Mouse (Mus musculus) limb, embryonic 10.5 days (tissue): ENCODE results near the gene Gm4707. TPM values are rescaled to one million over a fixed set of nuclear protein-coding genes. Genes with fewer than 3 reads are reported as not detected.
A peak's percentile ranks its signal among the peaks of the same experiment; 100 is the strongest.

ENCODE experiments used
- DNase-seq: peaks from one replicate; pipeline ENCODE4 v3.0.0-alpha.2; 2017; ENCODE audit warnings: low spot score
- H3K27ac ChIP-seq: fragments of 300-500 bp; sonication (generic); 2 replicates; pipeline ENCODE4 v1.5.1; 2016; ENCODE audit warnings: mild to moderate bottlenecking
- H3K27me3 ChIP-seq: fragments of 300-500 bp; sonication (generic); 2 replicates; pipeline ENCODE4 v1.6.1; 2016; ENCODE audit warnings: low read depth, mild to moderate bottlenecking; ENCODE audit not compliant: poor library complexity, severe bottlenecking
- H3K36me3 ChIP-seq: fragments of 300-500 bp; sonication (generic); 2 replicates; pipeline ENCODE4 v1.6.1; 2016; ENCODE audit warnings: mild to moderate bottlenecking, moderate library complexity
- H3K4me1 ChIP-seq: fragments of 300-500 bp; sonication (generic); 2 replicates; pipeline ENCODE4 v1.6.1; 2016
- H3K4me3 ChIP-seq: fragments of 300-500 bp; sonication (generic); 2 replicates; pipeline ENCODE4 v1.5.1; 2016; ENCODE audit warnings: mild to moderate bottlenecking, moderate library complexity
- H3K9me3 ChIP-seq: fragments of 300-500 bp; sonication (generic); replicated peaks from 2 replicates; pipeline ENCODE4 v1.6.1; 2016; ENCODE audit warnings: mild to moderate bottlenecking
- WGBS: fragments of 180-500 bp; shearing (Covaris S2); methylation state at CpG from one replicate; pipeline ENCODE4 v1.1.7; 2016; 5-methylcytosine and 5-hydroxymethylcytosine counted together
- polyA plus RNA-seq: library from polyadenylated mRNA; unstranded; fragments of >200 nt; fragmentation: Nextera tagmentation; extraction: Ambion mirVana; gene quantifications from 2 replicates; pipeline ENCODE4 v1.2.1, GENCODE M21; 2016

The Gm4707 gene
- polyA plus RNA-seq, result 5.1 and 6.9 TPM in 2 replicates

DNA sequence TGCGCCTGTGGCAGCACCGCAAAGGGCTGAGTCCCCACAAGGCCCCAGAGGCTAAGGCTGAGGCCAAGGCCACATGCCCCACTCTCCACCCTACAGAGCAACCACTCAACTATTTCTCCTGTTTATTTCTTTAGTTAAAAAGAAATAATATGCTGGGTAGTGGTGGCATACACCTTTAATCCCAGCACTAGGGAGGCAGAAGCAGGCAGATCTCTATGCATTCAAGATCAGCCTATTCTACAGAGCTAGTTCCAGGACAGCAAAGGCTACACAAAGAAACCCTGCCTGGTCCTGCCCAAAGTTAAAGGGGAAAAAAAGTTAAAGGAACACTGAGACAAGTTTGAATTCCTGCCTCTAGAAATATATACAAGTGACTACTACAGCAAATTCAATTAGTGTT is at the start of gene Gm4707:
Gm4707 (minus strand) TSS at position 101 of the 400 bp plus-strand sequence.
- no peak for DNase-seq
- 100% methylated on average over 2 of the region's 2 CpGs for WGBS
- Histone ChIP-seq H3K27me3 (no peaks in the 10 kb centered on the region), H3K36me3 (peaks cover 90% of the 10 kb centered on the region), H3K27ac (no peak within 1 kb of the TSS), H3K4me3 (no peak within 1 kb of the TSS), H3K9me3 (no peaks in the 10 kb centered on the region), H3K4me1 (no peaks in the 10 kb centered on the region)

DNA sequence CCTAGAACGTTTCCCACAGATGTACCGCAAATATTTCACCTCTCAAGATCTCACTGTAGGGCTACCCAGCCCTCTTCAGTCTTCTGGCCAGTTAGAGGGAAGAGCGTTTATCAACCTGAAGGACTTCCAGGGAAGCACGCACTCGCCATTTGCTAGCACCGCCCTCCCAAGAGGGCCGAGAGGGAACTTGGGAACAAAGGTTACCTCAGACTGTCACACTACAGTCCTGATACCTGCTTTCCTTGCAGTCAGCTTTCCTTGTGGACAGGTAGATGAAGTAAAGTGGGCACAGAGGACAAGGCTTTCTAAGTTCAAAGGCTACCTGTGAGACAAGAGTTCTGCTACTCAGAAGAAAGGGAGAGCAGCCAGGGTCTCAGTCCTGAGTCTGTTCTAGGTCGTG is 47.1 kb upstream of the Gm4707 start:
- no peak overlapping the region for H3K27ac ChIP-seq
- no peak for DNase-seq
- H3K4me1 ChIP-seq, result no peaks in the 10 kb centered on the region
- peaks cover 98% of the 10 kb centered on the region for H3K36me3 ChIP-seq
- WGBS, result 94% methylated on average over 8 of the region's 8 CpGs
- H3K9me3 ChIP-seq, result no peaks in the 10 kb centered on the region
- no peaks in the 10 kb centered on the region for H3K27me3 ChIP-seq
- no peak overlapping the region for H3K4me3 ChIP-seq

DNA sequence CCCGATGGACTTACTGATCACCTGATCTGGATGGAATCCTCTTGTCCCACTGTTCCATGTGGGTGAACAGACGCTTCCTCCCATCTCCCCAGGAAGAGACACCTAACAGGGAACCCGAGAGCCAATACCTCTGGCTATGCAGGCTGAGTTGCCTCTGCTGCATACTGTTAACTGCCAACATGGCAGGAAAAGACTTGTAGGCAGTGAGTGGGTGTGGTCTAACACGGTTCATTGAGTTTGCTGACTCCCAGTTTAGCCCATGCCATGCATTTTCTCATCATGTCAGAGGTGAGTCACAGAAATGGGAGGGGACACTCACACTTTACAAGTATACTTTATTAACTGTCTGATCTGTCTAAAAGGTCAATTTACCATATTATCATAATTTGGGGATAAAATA is 36.1 kb upstream of the Gm4707 start:
- no peak overlapping the region for H3K4me3 ChIP-seq

DNA sequence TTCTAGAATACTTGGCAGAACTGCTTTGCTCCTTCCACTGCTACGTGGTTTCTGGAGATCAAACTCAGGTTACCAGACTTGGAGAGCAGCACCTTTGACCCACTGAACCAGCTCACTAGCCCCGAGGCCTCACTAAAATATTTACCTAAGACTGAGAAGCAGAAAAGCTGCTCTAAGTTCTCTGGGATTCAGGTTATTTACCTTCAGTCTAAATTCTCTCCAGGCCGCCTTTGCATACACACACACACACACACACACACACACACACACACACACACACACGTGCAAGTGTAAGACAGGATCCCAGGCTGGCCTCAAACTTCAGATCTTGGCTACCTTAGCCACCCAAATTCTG is 31.6 kb upstream of the Gm4707 start:
- no peaks in the 10 kb centered on the region for H3K27me3 ChIP-seq
- 76% methylated on average over 4 of the region's 4 CpGs for WGBS
- H3K9me3 ChIP-seq, result no peaks in the 10 kb centered on the region
- H3K27ac ChIP-seq, result no peak overlapping the region
- H3K4me3 ChIP-seq, result no peak overlapping the region
- no peak for DNase-seq
- peaks cover 22% of the 10 kb centered on the region for H3K36me3 ChIP-seq
- H3K4me1 ChIP-seq, result peaks cover 6% of the 10 kb centered on the region

More for the DNA sequence above, 36.1 kb upstream of the Gm4707 start:
- Histone ChIP-seq H3K9me3 (no peaks in the 10 kb centered on the region), H3K36me3 (peaks cover 66% of the 10 kb centered on the region), H3K4me1 (no peaks in the 10 kb centered on the region), H3K27ac (no peak overlapping the region), H3K27me3 (no peaks in the 10 kb centered on the region)
- DNase-seq, result no peak
- 92% methylated on average over 4 of the region's 4 CpGs for WGBS

DNA sequence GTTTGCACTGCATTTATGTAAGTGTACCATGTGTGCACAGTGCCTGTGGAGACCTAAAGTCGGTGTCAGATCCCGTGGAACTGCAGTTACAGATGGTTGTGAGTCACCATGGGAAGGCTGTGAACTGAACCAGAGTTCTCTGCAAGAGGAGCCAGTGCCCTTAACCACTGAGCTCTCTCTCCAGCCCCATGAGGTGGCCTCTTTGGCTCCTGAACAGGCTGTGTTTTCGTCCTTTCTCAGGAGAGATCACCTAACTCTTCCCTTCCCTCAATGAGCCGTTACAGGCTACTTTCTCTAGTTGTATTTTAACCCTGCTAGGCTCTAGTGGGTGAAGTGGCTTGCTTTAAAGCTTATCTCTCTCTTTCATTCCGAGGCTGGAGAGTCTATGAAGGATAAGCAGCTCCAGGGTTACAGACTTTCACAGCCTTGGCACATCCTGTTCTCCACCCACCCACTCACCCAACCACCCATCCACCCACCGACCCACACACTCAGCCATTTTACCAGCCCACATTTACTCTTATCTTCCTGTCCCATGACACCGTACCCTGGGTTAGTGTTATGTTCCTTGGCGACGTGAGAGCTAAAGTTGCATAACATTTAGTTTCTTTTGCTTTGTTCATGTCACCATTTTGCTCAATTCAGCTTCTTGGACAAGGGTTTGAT is 31.1 kb upstream of the Gm4707 start:
- Histone ChIP-seq H3K4me1 (peaks cover 11% of the 10 kb centered on the region), H3K27me3 (no peaks in the 10 kb centered on the region), H3K36me3 (peaks cover 17% of the 10 kb centered on the region), H3K9me3 (no peaks in the 10 kb centered on the region), H3K4me3 (no peak overlapping the region), H3K27ac (no peak overlapping the region)
- DNase-seq, result no peak
- 85% methylated on average over 9 of the region's 9 CpGs for WGBS

DNA sequence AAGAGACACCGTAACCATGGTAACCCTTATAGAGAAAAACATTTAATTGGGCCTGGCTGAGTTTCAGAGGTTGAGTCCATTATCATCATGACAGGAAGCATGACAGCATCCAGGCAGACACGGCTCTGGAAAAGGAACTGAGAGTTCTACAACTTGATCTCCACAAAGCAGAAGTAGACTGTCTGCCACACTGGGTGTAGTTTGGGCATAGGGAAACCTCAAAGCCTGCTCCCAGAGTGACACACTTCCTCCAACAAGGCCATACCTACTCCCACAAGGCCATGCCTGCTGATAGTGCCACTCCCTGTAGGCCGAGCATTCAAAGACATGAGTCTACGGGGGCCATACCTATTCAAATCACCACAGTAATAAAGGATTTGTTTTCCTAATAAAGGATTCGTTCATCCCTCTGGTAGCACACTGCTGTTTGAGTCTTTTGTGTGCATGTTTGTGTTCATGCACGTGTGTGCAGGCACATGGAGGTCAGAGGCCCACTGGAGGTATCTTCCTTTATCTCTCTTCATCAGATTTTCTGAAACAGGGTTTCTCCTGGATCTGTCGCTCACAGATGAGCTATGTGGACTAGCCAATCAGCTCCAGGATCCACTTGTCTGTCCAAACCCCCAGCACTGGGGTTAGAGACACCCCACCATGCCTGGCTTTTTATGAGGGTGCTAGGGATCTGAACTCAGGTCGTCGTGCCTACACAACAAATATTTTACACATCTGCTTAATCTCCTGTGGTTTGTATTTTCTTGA is 30.2 kb upstream of the Gm4707 start:
- Histone ChIP-seq H3K4me1 (peaks cover 17% of the 10 kb centered on the region), H3K9me3 (no peaks in the 10 kb centered on the region), H3K27ac (no peak overlapping the region), H3K27me3 (no peaks in the 10 kb centered on the region), H3K36me3 (peaks cover 7% of the 10 kb centered on the region), H3K4me3 (no peak overlapping the region)
- DNase-seq, result no peak
- WGBS, result 90% methylated on average over 9 of the region's 9 CpGs

DNA sequence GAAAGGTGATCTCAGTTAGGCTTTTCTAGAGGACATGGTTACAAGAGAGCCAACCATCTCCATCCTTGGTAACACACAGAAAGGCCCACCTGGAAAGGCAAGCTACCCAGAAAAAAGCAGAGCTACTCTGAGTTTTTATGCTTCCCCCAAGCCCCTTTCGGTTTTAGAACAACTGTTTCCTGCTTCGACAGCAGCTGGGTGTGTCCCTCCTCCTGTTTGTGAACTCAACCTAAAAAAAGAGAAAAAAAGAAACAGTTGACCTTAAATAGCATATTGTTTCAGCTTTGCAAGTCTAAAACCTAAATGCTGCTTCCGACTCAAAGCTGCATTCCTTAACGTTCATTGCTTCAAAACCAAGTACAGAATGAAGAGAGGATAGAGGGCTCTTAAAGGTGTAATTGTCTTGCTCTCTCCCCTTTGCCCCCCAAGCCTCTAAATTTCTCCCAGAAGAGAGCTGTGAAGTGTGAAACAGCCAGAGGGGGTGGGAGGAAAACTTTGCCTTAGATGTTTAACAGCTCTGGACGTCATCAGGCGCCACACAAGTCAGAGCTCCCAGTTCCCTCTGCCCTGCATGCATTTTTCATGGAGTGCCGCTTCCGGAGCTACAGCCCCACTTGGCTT is 26.6 kb upstream of the Gm4707 start:
- H3K9me3 ChIP-seq, result no peaks in the 10 kb centered on the region
- H3K36me3 ChIP-seq, result no peaks in the 10 kb centered on the region
- 30% methylated on average over 8 of the region's 8 CpGs for WGBS
- no peak overlapping the region for H3K4me3 ChIP-seq
- peak overlapping the region; percentile 63; the same call in 1 of the 2 replicates for H3K27ac ChIP-seq
- peaks cover 17% of the 10 kb centered on the region for H3K4me1 ChIP-seq
- peak; percentile 36 for DNase-seq
- H3K27me3 ChIP-seq, result no peaks in the 10 kb centered on the region

DNA sequence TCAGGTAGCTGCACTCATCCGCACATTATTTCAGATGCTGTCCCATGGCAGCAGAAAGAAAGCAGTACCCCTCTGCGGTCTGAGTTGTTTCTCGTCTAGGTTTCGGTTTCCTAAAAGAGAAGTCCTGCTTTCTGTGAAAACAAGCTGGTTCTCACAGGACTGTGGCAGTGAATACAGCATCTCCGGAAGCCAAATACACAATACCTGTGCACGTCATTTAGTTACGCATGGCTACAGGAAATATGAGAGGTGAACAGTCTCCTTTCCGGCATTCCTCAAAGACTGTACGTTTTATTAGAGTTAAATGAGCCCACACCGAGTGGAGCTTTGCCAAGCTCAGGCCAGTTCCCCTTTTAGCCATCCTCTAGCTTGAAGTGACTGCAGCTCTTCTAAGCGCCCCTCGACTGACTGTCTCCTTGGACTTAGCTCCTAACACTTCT is 26.1 kb upstream of the Gm4707 start:
- H3K9me3 ChIP-seq, result no peaks in the 10 kb centered on the region
- no peak for DNase-seq
- H3K36me3 ChIP-seq, result no peaks in the 10 kb centered on the region
- H3K27ac ChIP-seq, result peak overlapping the region; percentile 63; the same call in 1 of the 2 replicates
- peaks cover 19% of the 10 kb centered on the region for H3K4me1 ChIP-seq
- H3K27me3 ChIP-seq, result no peaks in the 10 kb centered on the region
- H3K4me3 ChIP-seq, result no peak overlapping the region
- WGBS, result 65% methylated on average over 12 of the region's 12 CpGs

DNA sequence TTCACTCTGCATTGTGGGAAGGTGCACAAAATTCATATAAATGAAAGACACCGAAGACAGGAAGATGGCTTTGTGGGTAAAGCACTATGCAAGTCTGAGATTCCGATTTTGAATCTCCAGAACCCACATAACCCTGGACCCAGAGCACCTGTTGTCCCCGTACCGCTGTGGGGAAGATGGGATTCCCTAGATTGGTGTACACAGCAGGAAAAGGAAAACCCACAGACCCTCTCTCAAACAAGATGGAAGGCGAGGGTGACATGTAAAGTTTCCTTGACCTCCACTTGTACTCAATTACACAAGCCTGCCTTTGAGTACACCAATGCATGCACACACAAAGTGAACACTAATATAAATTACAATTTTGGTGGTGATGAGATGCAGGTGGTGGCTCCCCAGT is 25.0 kb upstream of the Gm4707 start:
- WGBS, result 93% methylated on average over 5 of the region's 5 CpGs
- no peaks in the 10 kb centered on the region for H3K9me3 ChIP-seq

DNA sequence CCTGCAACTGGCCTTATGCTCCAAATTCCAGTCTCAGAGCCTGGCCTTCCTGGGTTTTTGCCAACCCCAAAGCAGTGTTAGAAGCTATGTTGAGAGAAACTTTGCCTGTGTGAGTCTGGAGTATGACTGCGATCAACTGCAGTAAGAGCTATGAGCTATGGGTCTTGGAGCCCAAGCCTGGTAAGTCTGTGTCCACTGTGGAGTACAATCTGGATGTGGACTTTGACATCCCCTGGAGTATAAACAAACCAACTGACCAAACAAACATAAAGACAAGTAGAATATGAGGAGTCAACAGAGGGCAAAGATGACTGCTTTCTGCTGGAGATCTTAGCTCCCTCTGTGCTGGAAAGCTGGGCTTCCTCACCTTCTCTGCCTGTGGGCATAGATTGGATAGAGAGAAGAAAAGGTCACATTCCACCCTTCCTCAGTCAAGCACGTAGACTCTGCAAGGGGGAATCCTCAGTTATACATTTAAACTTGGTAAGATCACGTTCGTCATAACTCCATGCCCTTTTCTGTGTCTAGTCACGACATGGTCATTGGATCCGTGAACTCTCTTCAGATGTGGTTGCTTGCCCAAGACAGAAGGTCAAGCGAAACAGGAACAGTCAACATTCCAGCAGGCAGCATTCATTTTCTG is 23.8 kb upstream of the Gm4707 start:
- Histone ChIP-seq H3K4me1 (peaks cover 32% of the 10 kb centered on the region), H3K27me3 (no peaks in the 10 kb centered on the region), H3K27ac (no peak overlapping the region), H3K4me3 (no peak overlapping the region), H3K36me3 (no peaks in the 10 kb centered on the region), H3K9me3 (no peaks in the 10 kb centered on the region)
- 94% methylated on average over 7 of the region's 7 CpGs for WGBS
- DNase-seq, result no peak

More for the DNA sequence above, 25.0 kb upstream of the Gm4707 start:
- H3K27ac ChIP-seq, result no peak overlapping the region
- no peaks in the 10 kb centered on the region for H3K27me3 ChIP-seq
- H3K4me3 ChIP-seq, result no peak overlapping the region
- DNase-seq, result no peak
- H3K4me1 ChIP-seq, result peaks cover 30% of the 10 kb centered on the region
- no peaks in the 10 kb centered on the region for H3K36me3 ChIP-seq

DNA sequence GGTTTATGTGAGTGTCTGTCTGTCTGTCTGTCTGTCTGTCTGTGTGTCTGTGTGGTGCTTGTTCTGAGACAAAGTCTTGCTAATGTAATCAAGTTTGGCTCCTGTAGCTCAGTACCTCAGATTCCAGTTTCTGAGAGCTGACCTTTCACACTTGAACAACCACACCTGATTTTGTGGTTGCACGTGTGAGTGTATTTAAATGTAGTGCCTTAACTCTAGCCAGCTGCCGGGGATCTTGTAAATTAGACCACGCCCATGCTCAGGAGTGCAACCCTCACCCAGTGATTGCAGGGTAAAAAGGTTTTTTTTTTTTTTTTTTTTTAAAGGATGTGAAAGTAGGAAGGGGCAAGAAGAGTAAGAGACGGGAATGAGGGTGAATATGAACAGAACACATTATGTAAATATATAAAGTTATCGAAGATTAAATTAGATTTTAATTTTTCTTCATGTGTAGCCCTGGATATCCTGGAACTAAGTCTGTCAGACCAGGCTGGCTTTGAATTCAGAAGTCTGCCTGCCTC is 19.7 kb upstream of the Gm4707 start:
- H3K9me3 ChIP-seq, result no peaks in the 10 kb centered on the region
- H3K27me3 ChIP-seq, result no peaks in the 10 kb centered on the region
- peaks cover 23% of the 10 kb centered on the region for H3K4me1 ChIP-seq
- no peaks in the 10 kb centered on the region for H3K36me3 ChIP-seq
- no peak for DNase-seq
- no peak overlapping the region for H3K4me3 ChIP-seq
- WGBS, result 57% methylated on average over 5 of the region's 5 CpGs
- H3K27ac ChIP-seq, result no peak overlapping the region

DNA sequence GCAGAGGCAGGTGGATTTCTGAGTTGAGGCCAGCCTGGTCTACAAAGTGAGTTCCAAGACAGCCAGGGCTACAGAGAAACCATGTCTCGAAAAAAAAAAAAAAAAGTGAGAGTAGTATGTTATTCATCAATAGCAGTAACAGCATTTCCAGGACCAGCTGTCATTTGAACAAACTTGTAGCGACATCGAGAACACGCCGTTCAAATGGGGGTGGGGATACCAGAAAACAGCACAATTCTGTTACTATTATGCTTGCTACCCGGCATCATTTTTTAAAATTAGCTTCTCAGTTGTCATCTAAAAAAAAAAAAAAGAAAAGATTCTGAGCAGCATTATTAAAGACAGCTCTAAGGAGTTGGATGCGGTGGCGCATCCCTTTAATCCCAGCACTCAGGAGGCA is 17.8 kb upstream of the Gm4707 start:
- H3K4me1 ChIP-seq, result peaks cover 31% of the 10 kb centered on the region
- H3K27me3 ChIP-seq, result no peaks in the 10 kb centered on the region
- no peak overlapping the region for H3K27ac ChIP-seq
- DNase-seq, result no peak
- H3K4me3 ChIP-seq, result no peak overlapping the region
- 94% methylated on average over 8 of the region's 8 CpGs for WGBS
- no peaks in the 10 kb centered on the region for H3K9me3 ChIP-seq
- H3K36me3 ChIP-seq, result 0 out of 2 replicates have a peak, but pooled peaks cover 3% of the 10 kb centered on the region
